Mouse (Mus musculus): ENCODE measurements around the gene Nlrc5. TPM values are rescaled to one million over a fixed set of nuclear protein-coding genes. Genes with fewer than 3 reads are reported as not detected.

Gene Nlrc5
- polyA plus RNA-seq, 1 experiment: 7.4 TPM

GRCm38 (mm10) chr8:94532525-94532872, 98.3 kb downstream of the Nlrc5 start:
- peaks cover 57% of the 10 kb centered on the region for H3K4me1 ChIP-seq (ENCODE audit: control insufficient read depth, insufficient read depth, insufficient read length, low read length)
- H3K4me3 ChIP-seq (ENCODE audit: low read depth, low read length): peak overlapping the region; percentile 91

GRCm38 (mm10) chr8:94532873-94533671, 98.9 kb downstream of the Nlrc5 start, which contains the start of gene Cpne2:
Cpne2 (plus strand) TSS chr8:94532990.
- WGBS: 2% methylated on average over 77 of the region's 81 CpGs

More at GRCm38 (mm10) chr8:94532525-94532872, 98.3 kb downstream of the Nlrc5 start:
- no peak overlapping the region for H3K27ac ChIP-seq (ENCODE audit: insufficient read depth, low read depth, low read length)
- no peaks in the 10 kb centered on the region for H3K36me3 ChIP-seq (ENCODE audit: control insufficient read depth, insufficient read depth, low read length)
- H3K27me3 ChIP-seq (ENCODE audit: control insufficient read depth, insufficient read depth, low read length): 0 out of 2 replicates have a peak, but pooled peaks cover 2% of the 10 kb centered on the region
- WGBS: 2% methylated on average over 34 of the region's 34 CpGs
- TF ChIP-seq CTCF (IDR thresholded peaks at IDR 0.05; ENCODE audit: extremely low read depth, insufficient read length, insufficient replicate concordance, low read depth, low read length) (no peak), POLR2A (IDR thresholded peaks at IDR 0.05; ENCODE audit: low read depth, low read length) (no peak)

GRCm38 (mm10) chr8:94534612-94535011, 100.5 kb downstream of the Nlrc5 start:
- no peak overlapping the region for H3K4me3 ChIP-seq (ENCODE audit: low read depth, low read length)
- no peaks in the 10 kb centered on the region for H3K36me3 ChIP-seq (ENCODE audit: control insufficient read depth, insufficient read depth, low read length)
- no peak for TF ChIP-seq POLR2A (IDR thresholded peaks at IDR 0.05; ENCODE audit: low read depth, low read length)
- no peak for TF ChIP-seq CTCF (IDR thresholded peaks at IDR 0.05; ENCODE audit: extremely low read depth, insufficient read length, insufficient replicate concordance, low read depth, low read length)
- H3K27me3 ChIP-seq (ENCODE audit: control insufficient read depth, insufficient read depth, low read length): 0 out of 2 replicates have a peak, but pooled peaks cover 2% of the 10 kb centered on the region
- H3K27ac ChIP-seq (ENCODE audit: insufficient read depth, low read depth, low read length): no peak overlapping the region
- WGBS: 18% methylated on average over 4 of the region's 4 CpGs
- peaks cover 40% of the 10 kb centered on the region for H3K4me1 ChIP-seq (ENCODE audit: control insufficient read depth, insufficient read depth, insufficient read length, low read length)

More at GRCm38 (mm10) chr8:94532873-94533671, 98.9 kb downstream of the Nlrc5 start, which contains the start of gene Cpne2:
- Histone ChIP-seq H3K4me3 (ENCODE audit: low read depth, low read length) (peak within 1 kb of the TSS; percentile 91), H3K36me3 (ENCODE audit: control insufficient read depth, insufficient read depth, low read length) (no peaks in the 10 kb centered on the region), H3K4me1 (ENCODE audit: control insufficient read depth, insufficient read depth, insufficient read length, low read length) (peaks cover 53% of the 10 kb centered on the region), H3K27ac (ENCODE audit: insufficient read depth, low read depth, low read length) (peak within 1 kb of the TSS; percentile 25), H3K27me3 (ENCODE audit: control insufficient read depth, insufficient read depth, low read length) (0 out of 2 replicates have a peak, but pooled peaks cover 2% of the 10 kb centered on the region)
- TF ChIP-seq CTCF (IDR thresholded peaks at IDR 0.05; ENCODE audit: extremely low read depth, insufficient read length, insufficient replicate concordance, low read depth, low read length) (peak; percentile 42; the same call in 1 of the 2 replicates), POLR2A (IDR thresholded peaks at IDR 0.05; ENCODE audit: low read depth, low read length) (no peak; the same call in 1 of the 2 replicates)

- no peak overlapping the region for H3K27ac ChIP-seq (ENCODE audit: insufficient read depth, low read depth, low read length)
- TF ChIP-seq POLR2A (IDR thresholded peaks at IDR 0.05; ENCODE audit: low read depth, low read length) (no peak), CTCF (IDR thresholded peaks at IDR 0.05; ENCODE audit: extremely low read depth, insufficient read length, insufficient replicate concordance, low read depth, low read length) (no peak)
- no peaks in the 10 kb centered on the region for H3K36me3 ChIP-seq (ENCODE audit: control insufficient read depth, insufficient read depth, low read length)
- WGBS: 90% methylated on average over 7 of the region's 7 CpGs
- H3K4me3 ChIP-seq (ENCODE audit: low read depth, low read length): no peak overlapping the region
- H3K27me3 ChIP-seq (ENCODE audit: control insufficient read depth, insufficient read depth, low read length): 0 out of 2 replicates have a peak, but pooled peaks cover 2% of the 10 kb centered on the region
- peaks cover 35% of the 10 kb centered on the region for H3K4me1 ChIP-seq (ENCODE audit: control insufficient read depth, insufficient read depth, insufficient read length, low read length)
These were observed 101.5 kb downstream of the Nlrc5 start for GRCm38 (mm10) chr8:94535631-94536030.

- WGBS: 80% methylated on average over 2 of the region's 2 CpGs
- H3K27me3 ChIP-seq (ENCODE audit: control insufficient read depth, insufficient read depth, low read length): 0 out of 2 replicates have a peak, but pooled peaks cover 2% of the 10 kb centered on the region
These were observed 103.3 kb downstream of the Nlrc5 start for GRCm38 (mm10) chr8:94537456-94537855.

GRCm38 (mm10) chr8:94540025-94540424, 105.9 kb downstream of the Nlrc5 start:
- no peaks in the 10 kb centered on the region for H3K36me3 ChIP-seq (ENCODE audit: control insufficient read depth, insufficient read depth, low read length)
- WGBS: 91% methylated on average over 2 of the region's 2 CpGs
- TF ChIP-seq CTCF (IDR thresholded peaks at IDR 0.05; ENCODE audit: extremely low read depth, insufficient read length, insufficient replicate concordance, low read depth, low read length) (no peak), POLR2A (IDR thresholded peaks at IDR 0.05; ENCODE audit: low read depth, low read length) (no peak)

More at GRCm38 (mm10) chr8:94537456-94537855, 103.3 kb downstream of the Nlrc5 start:
- no peak overlapping the region for H3K4me3 ChIP-seq (ENCODE audit: low read depth, low read length)
- no peak overlapping the region for H3K27ac ChIP-seq (ENCODE audit: insufficient read depth, low read depth, low read length)
- TF ChIP-seq CTCF (IDR thresholded peaks at IDR 0.05; ENCODE audit: extremely low read depth, insufficient read length, insufficient replicate concordance, low read depth, low read length) (no peak), POLR2A (IDR thresholded peaks at IDR 0.05; ENCODE audit: low read depth, low read length) (no peak)
- peaks cover 28% of the 10 kb centered on the region for H3K4me1 ChIP-seq (ENCODE audit: control insufficient read depth, insufficient read depth, insufficient read length, low read length)
- no peaks in the 10 kb centered on the region for H3K36me3 ChIP-seq (ENCODE audit: control insufficient read depth, insufficient read depth, low read length)

More at GRCm38 (mm10) chr8:94540025-94540424, 105.9 kb downstream of the Nlrc5 start:
- Histone ChIP-seq H3K4me3 (ENCODE audit: low read depth, low read length) (no peak overlapping the region), H3K4me1 (ENCODE audit: control insufficient read depth, insufficient read depth, insufficient read length, low read length) (peaks cover 15% of the 10 kb centered on the region; the same call in 1 of the 2 replicates), H3K27me3 (ENCODE audit: control insufficient read depth, insufficient read depth, low read length) (no peaks in the 10 kb centered on the region), H3K27ac (ENCODE audit: insufficient read depth, low read depth, low read length) (no peak overlapping the region)

All from small intestine, adult 2 months (tissue).